Comparison of ENCODE assay signal across 12 mouse cellular contexts in genomic region chr6:106299451-106299850, GRCm38 (mm10).
A peak's percentile ranks its signal among the peaks of the same experiment; 100 is the strongest.
DNase-seq lines count a peak whose midpoint lies in the region.
"Had no signal": no experiment of that assay in that cellular context is flagged by ENCODE, and none has a peak within 500 bp of the region (broad histone marks: within the 10 kb centered on the region; RNA-seq: fewer than 3 reads in every experiment).

No protein-coding gene starts in this region.

- peak; percentile 36 to 83 for DNase-seq in adrenal gland, adult (ENCODE audit: inconsistent age in 2 of 2, low spot score in 1 of 2)
- no peak for DNase-seq in adrenal gland, postnatal 25 days
- DNase-seq in cerebellum, adult 8-10 months, result peak; percentile 21
- DNase-seq in cerebellum, postnatal 4 days (ENCODE audit: low spot score in 2 of 2), result no peak
- DNase-seq in adrenal gland, postnatal 10 days, result peak; percentile 51
- peak; percentile 4 to 16 for DNase-seq in cerebellum, postnatal 10 days
- no peak for DNase-seq in spleen, adult 18-20 months
- DNase-seq: gastrocnemius, postnatal 10 days; heart, postnatal 10 days; kidney, adult 18-20 months; kidney, postnatal 25 days; thymus, postnatal 14 days had no signal

Comparison
In these comparisons a context has a peak if more than half of its experiments do, and no peak if none do; other contexts are left out.
1. DNase-seq: peak in adrenal gland, adult (2 of 2), cerebellum, adult 8-10 months (single experiment), adrenal gland, postnatal 10 days (single experiment) and cerebellum, postnatal 10 days (2 of 2); none in adrenal gland, postnatal 25 days (single experiment), cerebellum, postnatal 4 days (0 of 2) and spleen, adult 18-20 months (0 of 2).